Mouse (Mus musculus) ES-E14 (cell line): ENCODE results near the gene Bmp8a. TPM values are rescaled to one million over a fixed set of nuclear protein-coding genes. Genes with fewer than 3 reads are reported as not detected.
"Not testable (repeated sequence)": the region's sequence is repeated elsewhere in the genome, so short reads cannot be mapped to it uniquely, and the experiment has no call there.

ENCODE experiments used
- DNase-seq: peaks from one replicate; pipeline ENCODE4 v3.0.0-alpha.2; 2013; ENCODE audit warnings: low read depth, low spot score
- H3K27ac ChIP-seq: 2 replicates; pipeline ENCODE4 v1.5.1; 2012; ENCODE audit warnings: low read depth, mild to moderate bottlenecking, low read length, moderate library complexity, mixed read lengths; ENCODE audit not compliant: poor library complexity, insufficient read depth, severe bottlenecking
- H3K36me3 ChIP-seq: 2 replicates; pipeline ENCODE4 v1.6.1; 2012; ENCODE audit warnings: mild to moderate bottlenecking, low read length, moderate library complexity, mixed read lengths; ENCODE audit not compliant: control insufficient read depth, poor library complexity, insufficient read depth, severe bottlenecking
- H3K4me1 ChIP-seq, 2 experiments: fragments of 150-350 bp in 1 of 2; sonication (generic) in 1 of 2; 2 replicates each; pipeline ENCODE4 v1.6.1; 2012; ENCODE audit warnings: low read length in 2 of 2, mild to moderate bottlenecking in 1 of 2, mixed read lengths in 1 of 2; ENCODE audit not compliant: control insufficient read depth in 2 of 2, insufficient read depth in 2 of 2, poor library complexity in 1 of 2
- H3K4me3 ChIP-seq, 2 experiments: fragments of 150-350 bp in 1 of 2; sonication (generic) in 1 of 2; 2 replicates each; pipeline ENCODE4 v1.5.1; 2012; ENCODE audit warnings: low read length in 2 of 2, low read depth in 1 of 2, mild to moderate bottlenecking in 1 of 2, mixed read lengths in 1 of 2; ENCODE audit not compliant: insufficient read depth in 1 of 2, poor library complexity in 1 of 2, severe bottlenecking in 1 of 2
- H3K9ac ChIP-seq: 2 replicates; pipeline ENCODE4 v1.6.1; 2012; ENCODE audit warnings: low read depth, mild to moderate bottlenecking, low read length, mixed read lengths; ENCODE audit not compliant: poor library complexity, insufficient read depth, severe bottlenecking
- H3K9me3 ChIP-seq: fragments of 150-350 bp; sonication (generic); 2 replicates; pipeline ENCODE4 v1.6.1; 2012; ENCODE audit warnings: low read depth, mild to moderate bottlenecking, low read length; ENCODE audit not compliant: control insufficient read depth, insufficient read depth
- CHD2 ChIP-seq: IDR thresholded peaks from 2 replicates; pipeline ENCODE4 v1.6.1; 2014; ENCODE audit warnings: mild to moderate bottlenecking, low read depth, low read length, inconsistent platforms
- HCFC1 ChIP-seq: IDR thresholded peaks from 2 replicates; pipeline ENCODE4 v1.6.1; 2012; ENCODE audit warnings: low read length, inconsistent platforms, borderline replicate concordance; ENCODE audit not compliant: insufficient read depth
- MAFK ChIP-seq: IDR thresholded peaks from 2 replicates; pipeline ENCODE4 v1.6.1; 2014; ENCODE audit warnings: mild to moderate bottlenecking, low read depth, low read length, inconsistent platforms; ENCODE audit not compliant: insufficient read depth
- ZC3H11A ChIP-seq: IDR thresholded peaks from 2 replicates; pipeline ENCODE4 v1.6.1; 2012; ENCODE audit warnings: low read depth, mild to moderate bottlenecking, inconsistent platforms, low read length, borderline replicate concordance
- ZNF384 ChIP-seq: IDR thresholded peaks from 2 replicates; pipeline ENCODE4 v1.6.1; 2012; ENCODE audit warnings: low read depth, low read length, inconsistent platforms
- in situ Hi-C, 2 experiments: fragments of 600-800 bp; cut with MboI; formaldehyde crosslinking; loops; one replicate each; pipeline ENCODE4 v1.15.1; 2025; ENCODE audit warnings: low sequenced_read_pairs in 2 of 2, inconsistent platforms in 1 of 2; ENCODE audit not compliant: unreplicated experiment in 2 of 2
- total RNA-seq: library from RNA; depleted of rRNA; stranded (reverse); fragments of 300-350 nt; gene quantifications from 2 replicates; pipeline ENCODE4 v1.2.3, GENCODE M21; 2012

The Bmp8a gene
- total RNA-seq, 1 experiment, result 7.1 TPM

- peaks cover 0 to 16% of the 10 kb centered on the region in 2 experiments; a peak in 2 of 4 replicates for H3K4me1 ChIP-seq
- no peaks in the 10 kb centered on the region; the same call in 1 of the 2 replicates for H3K36me3 ChIP-seq
- H3K9me3 ChIP-seq, result no peaks in the 10 kb centered on the region
- in situ Hi-C loops, result no loop called here
- DNase-seq, result no peak
- TF ChIP-seq ZNF384 (no peak), ZC3H11A (no peak), HCFC1 (no peak), MAFK (no peak), CHD2 (no peak)
- no peak overlapping the region for H3K27ac ChIP-seq
- no peak overlapping the region for H3K9ac ChIP-seq
- H3K4me3 ChIP-seq, result no peak overlapping the region
Measured at GRCm38 (mm10) chr4:123327630-123328029, 15.4 kb downstream of the Bmp8a start.

- no peak for DNase-seq
- TF ChIP-seq HCFC1 (no peak), ZNF384 (no peak), ZC3H11A (no peak), MAFK (no peak), CHD2 (no peak)
- H3K36me3 ChIP-seq, result no peaks in the 10 kb centered on the region; the same call in 1 of the 2 replicates
- no peak overlapping the region for H3K4me3 ChIP-seq
- peaks cover 0 to 8% of the 10 kb centered on the region in 2 experiments; a peak in 2 of 4 replicates for H3K4me1 ChIP-seq
- H3K9ac ChIP-seq, result no peak overlapping the region
- H3K27ac ChIP-seq, result no peak overlapping the region
- in situ Hi-C loops, result no loop called here
- H3K9me3 ChIP-seq, result no peaks in the 10 kb centered on the region
Measured at GRCm38 (mm10) chr4:123326087-123326486, 17.0 kb downstream of the Bmp8a start.

- Histone ChIP-seq H3K4me1 (peaks cover 0 to 2% of the 10 kb centered on the region in 2 experiments; a peak in 1 of 4 replicates), H3K4me3 (peak within 1 kb of the TSS; percentile 30 to 60; a peak in 2 of 4 replicates), H3K27ac (no peak within 1 kb of the TSS), H3K9me3 (no peaks in the 10 kb centered on the region), H3K9ac (no peak within 1 kb of the TSS), H3K36me3 (no peaks in the 10 kb centered on the region; the same call in 1 of the 2 replicates)
- no peak for DNase-seq
- in situ Hi-C loops, result no loop called here
- TF ChIP-seq ZNF384 (no peak), MAFK (no peak), HCFC1 (no peak), ZC3H11A (no peak), CHD2 (no peak)
Measured at GRCm38 (mm10) chr4:123323534-123323933, 19.5 kb downstream of the Bmp8a start, which contains the start of gene Oxct2a. Oxct2a (minus strand) TSS chr4:123323634.

- DNase-seq, H3K4me1 ChIP-seq, H3K36me3 ChIP-seq, H3K9me3 ChIP-seq, H3K9ac ChIP-seq, in situ Hi-C loops, H3K27ac ChIP-seq: not testable (repeated sequence)
- H3K4me3 ChIP-seq, result peak overlapping the region; percentile 30 to 60; a peak in 1 of 4 replicates
Measured at GRCm38 (mm10) chr4:123322910-123323309, 20.1 kb downstream of the Bmp8a start.

- Histone ChIP-seq H3K27ac (no peak overlapping the region), H3K9ac (no peak overlapping the region), H3K4me3 (no peak overlapping the region), H3K4me1 (no peaks in the 10 kb centered on the region), H3K36me3 (no peaks in the 10 kb centered on the region), H3K9me3 (no peaks in the 10 kb centered on the region)
- no peak for DNase-seq
- in situ Hi-C loops, result no loop called here
- TF ChIP-seq CHD2, result no peak
- no peak for TF ChIP-seq ZNF384
- TF ChIP-seq ZC3H11A, result no peak
- TF ChIP-seq HCFC1, result no peak
- no peak for TF ChIP-seq MAFK
Measured at GRCm38 (mm10) chr4:123314497-123314896, 28.6 kb downstream of the Bmp8a start.
